Mouse (Mus musculus) lung, postnatal 0 days (tissue): ENCODE results near the gene Cpa5.

Experiments
- CTCF ChIP-seq: IDR thresholded peaks from 2 replicates; pipeline ENCODE4 v1.5.1; 2016; ENCODE audit warnings: antibody characterized with exemption, mild to moderate bottlenecking
- EP300 ChIP-seq: IDR thresholded peaks from 2 replicates; pipeline ENCODE4 v1.6.1; 2016; ENCODE audit warnings: antibody characterized with exemption, mild to moderate bottlenecking, control low read depth

DNA sequence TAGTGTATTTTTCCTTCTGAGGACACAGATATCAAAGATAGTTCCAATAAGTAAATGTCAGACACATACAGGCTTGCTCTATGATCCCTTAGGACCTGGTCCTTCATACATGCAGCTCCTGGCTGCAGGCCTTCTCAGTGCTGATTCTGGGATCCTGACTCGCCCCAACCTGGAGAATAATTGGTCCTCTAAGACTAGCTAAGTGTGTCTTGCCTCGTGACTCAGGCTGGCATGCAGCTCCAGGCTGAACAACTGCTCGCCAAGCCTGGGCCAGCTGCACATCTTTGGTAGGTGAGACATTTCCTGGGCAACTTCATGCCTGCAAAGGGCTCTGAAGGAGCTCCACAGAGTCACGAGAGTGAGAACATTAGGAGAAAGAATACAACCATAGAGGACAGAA, 48.7 kb upstream of the Cpa5 start:
- no peak for TF ChIP-seq EP300
- no peak for TF ChIP-seq CTCF
